Mouse (Mus musculus) limb, embryonic 12.5 days (tissue): ENCODE measurements around the gene Bcl2. TPM values are rescaled to one million over a fixed set of nuclear protein-coding genes. Genes with fewer than 3 reads are reported as not detected.
A peak's percentile ranks its signal among the peaks of the same experiment; 100 is the strongest.

ENCODE experiments used
- ATAC-seq: fragments of 200-750 bp; cut with Nextera tagmentation; 2 replicates; pipeline ENCODE4 v1.8.0; 2017; ENCODE audit warnings: low read depth, moderate TSS enrichment; ENCODE audit not compliant: insufficient number of reproducible peaks, insufficient read depth, low FRiP score, low TSS enrichment
- H3K27ac ChIP-seq: fragments of 300-500 bp; sonication (generic); 2 replicates; pipeline ENCODE4 v1.5.1; 2016; ENCODE audit warnings: mild to moderate bottlenecking, moderate library complexity
- H3K27me3 ChIP-seq: fragments of 300-500 bp; sonication (generic); 2 replicates; pipeline ENCODE4 v1.6.1; 2016; ENCODE audit warnings: mild to moderate bottlenecking, moderate library complexity
- H3K36me3 ChIP-seq: fragments of 300-500 bp; sonication (generic); 2 replicates; pipeline ENCODE4 v1.6.1; 2016; ENCODE audit warnings: mild to moderate bottlenecking, moderate library complexity
- H3K4me1 ChIP-seq: fragments of 300-500 bp; sonication (generic); replicated peaks from 2 replicates; pipeline ENCODE4 v1.6.1; 2016
- H3K4me2 ChIP-seq: fragments of 300-500 bp; sonication (generic); 2 replicates; pipeline ENCODE4 v1.6.1; 2016; ENCODE audit warnings: mild to moderate bottlenecking, moderate library complexity
- H3K4me3 ChIP-seq: fragments of 300-500 bp; sonication (generic); replicated peaks from 2 replicates; pipeline ENCODE4 v1.5.1; 2016; ENCODE audit warnings: mild to moderate bottlenecking
- H3K9ac ChIP-seq: fragments of 300-500 bp; sonication (generic); replicated peaks from 2 replicates; pipeline ENCODE4 v1.6.1; 2016; ENCODE audit warnings: mild to moderate bottlenecking, moderate library complexity
- H3K9me3 ChIP-seq: fragments of 300-500 bp; sonication (generic); 2 replicates; pipeline ENCODE4 v1.6.1; 2016; ENCODE audit warnings: mild to moderate bottlenecking, moderate library complexity
- WGBS: fragments of 180-500 bp; shearing (Covaris S2); methylation state at CpG from one replicate; pipeline ENCODE4 v1.1.7; 2016; 5-methylcytosine and 5-hydroxymethylcytosine counted together
- polyA plus RNA-seq: library from polyadenylated mRNA; unstranded; fragments of >200 nt; fragmentation: Nextera tagmentation; extraction: Ambion mirVana; gene quantifications from 2 replicates; pipeline ENCODE4 v1.2.1, GENCODE M21; 2016

The Bcl2 gene
- polyA plus RNA-seq = 27.5 and 30.6 TPM in 2 replicates

DNA sequence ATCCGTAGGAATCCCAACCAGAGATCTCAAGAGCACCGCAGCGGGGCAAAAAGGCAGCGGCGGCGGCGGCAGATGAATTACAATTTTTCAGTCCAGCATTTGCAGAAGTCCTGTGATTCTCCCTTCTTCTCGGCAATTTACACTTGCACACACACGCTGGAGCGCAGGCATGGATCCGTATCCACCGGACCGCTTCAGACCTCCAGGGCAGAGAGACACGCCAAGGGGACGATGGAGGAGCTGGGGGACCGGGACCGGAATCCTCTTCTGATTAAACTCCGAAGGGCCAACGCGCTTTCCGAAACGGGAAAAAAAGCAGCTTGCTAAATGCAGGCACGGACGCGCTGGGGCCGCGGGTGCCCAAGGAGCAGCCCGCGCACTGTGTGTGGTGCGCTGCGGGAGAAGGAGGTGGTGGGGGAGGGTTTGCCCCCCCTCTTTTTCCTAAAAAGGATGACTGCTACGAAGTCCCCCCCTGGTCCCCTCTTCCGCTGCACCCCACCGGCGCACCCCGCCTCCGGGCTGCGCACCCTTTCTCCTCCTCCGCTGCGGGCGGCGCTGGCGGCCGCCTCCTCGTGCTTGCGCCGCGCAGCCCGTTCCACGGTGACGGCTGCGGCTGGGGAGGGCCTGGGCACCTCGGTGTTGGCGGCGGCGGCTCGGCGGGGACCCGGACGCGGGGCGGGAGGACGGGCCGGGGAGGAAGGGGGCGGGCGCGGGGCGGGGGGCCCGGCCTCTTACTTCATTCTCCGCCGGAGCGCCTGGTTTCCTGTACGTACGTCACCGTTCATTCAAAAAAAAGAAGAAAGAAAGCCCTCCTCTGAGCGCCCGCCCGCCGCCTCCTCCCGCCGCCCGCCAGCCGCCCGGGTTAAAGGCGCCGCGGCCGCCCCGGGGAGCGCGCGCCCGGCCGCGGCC is at the start of gene Bcl2:
TSS of gene Bcl2 (minus strand) at position 654 of the 909 bp plus-strand sequence.
- under 1% methylated on average over 49 of the region's 95 CpGs for WGBS
- H3K9me3 ChIP-seq = no peaks in the 10 kb centered on the region
- peak within 1 kb of the TSS; percentile 87 for H3K4me2 ChIP-seq
- ATAC-seq = peak; percentile 81
- peak within 1 kb of the TSS; percentile 87 for H3K9ac ChIP-seq
- H3K27ac ChIP-seq = peak within 1 kb of the TSS; percentile 95
- H3K4me3 ChIP-seq = peak within 1 kb of the TSS; percentile 73
- no peaks in the 10 kb centered on the region; the same call in 1 of the 2 replicates for H3K27me3 ChIP-seq
- H3K36me3 ChIP-seq = no peaks in the 10 kb centered on the region
- peaks cover 29% of the 10 kb centered on the region for H3K4me1 ChIP-seq

DNA sequence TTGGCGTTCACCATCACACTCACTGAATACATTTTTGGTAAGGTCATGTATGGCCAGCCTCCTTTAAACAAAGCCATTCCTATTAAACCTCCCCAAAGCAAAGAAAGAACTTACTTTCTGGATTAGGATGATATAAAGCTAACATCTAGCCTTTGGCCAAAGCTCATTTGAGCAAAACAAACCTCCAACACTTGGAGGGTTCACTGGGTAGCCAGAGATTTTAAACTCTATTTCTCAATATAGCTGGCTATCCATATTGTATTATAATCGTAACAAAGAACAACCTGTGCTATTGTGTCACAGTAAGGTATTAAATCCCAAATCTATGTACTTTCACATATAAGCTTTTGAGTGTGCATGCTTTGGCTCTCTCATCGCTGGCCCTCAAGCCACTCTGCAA is 46.7 kb upstream of the Bcl2 start:
- no peak overlapping the region for H3K27ac ChIP-seq
- no peaks in the 10 kb centered on the region for H3K27me3 ChIP-seq
- ATAC-seq = no peak
- H3K4me3 ChIP-seq = no peak overlapping the region
- H3K9ac ChIP-seq = no peak overlapping the region
- H3K36me3 ChIP-seq = peaks cover 19% of the 10 kb centered on the region
- H3K4me2 ChIP-seq = no peak overlapping the region
- H3K9me3 ChIP-seq = no peaks in the 10 kb centered on the region
- 91% methylated on average over 3 of the region's 3 CpGs for WGBS
- H3K4me1 ChIP-seq = peaks cover 13% of the 10 kb centered on the region

DNA sequence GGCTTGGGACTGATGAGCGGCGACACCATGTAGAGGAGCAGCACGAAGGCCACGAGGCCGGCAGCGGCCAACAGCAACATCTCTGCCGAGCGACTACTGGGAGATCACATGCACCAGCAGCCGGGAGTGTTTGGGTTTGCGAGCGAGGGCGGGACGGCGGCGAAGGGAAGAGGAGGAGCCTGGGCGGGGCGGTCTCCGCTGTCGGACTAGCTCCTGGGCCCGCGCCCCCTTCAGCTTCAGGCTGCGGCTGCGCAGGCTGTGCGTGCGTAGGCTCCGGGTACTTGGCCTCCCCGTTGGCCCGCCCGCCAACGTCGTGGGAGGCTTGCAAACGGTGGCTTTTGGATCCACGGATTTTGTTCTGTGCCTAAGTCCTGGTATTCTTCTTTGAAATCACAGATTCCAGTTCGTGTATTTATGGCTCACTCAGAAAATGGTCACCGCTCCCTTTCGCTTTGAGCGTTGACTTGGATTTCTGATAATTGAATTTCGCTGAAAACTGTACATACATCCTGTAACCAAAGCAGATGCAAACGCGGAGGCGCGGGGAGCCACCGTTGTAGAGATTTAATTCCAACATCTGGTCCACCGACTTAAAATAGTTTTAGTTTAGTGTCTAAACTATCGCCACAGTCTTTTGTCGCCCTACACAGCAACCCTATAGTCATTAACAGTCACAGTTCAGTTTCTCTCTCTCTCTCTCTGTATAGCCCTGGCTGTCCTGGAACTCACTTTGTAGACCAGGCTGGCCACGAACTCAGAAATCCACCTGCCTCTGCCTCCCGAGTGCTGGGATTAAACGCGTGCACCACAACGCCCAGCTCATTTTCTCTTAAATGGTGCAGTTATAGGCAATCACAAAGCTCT is 45.7 kb upstream of the Bcl2 start, which contains the start of gene Kdsr:
TSS of gene Kdsr (minus strand) at position 156 of the 864 bp plus-strand sequence.
- Histone ChIP-seq H3K4me2 (peak within 1 kb of the TSS; percentile 96), H3K4me1 (peaks cover 13% of the 10 kb centered on the region), H3K4me3 (peak within 1 kb of the TSS; percentile 76), H3K36me3 (peaks cover 10% of the 10 kb centered on the region), H3K9me3 (no peaks in the 10 kb centered on the region), H3K27ac (peak within 1 kb of the TSS; percentile 91), H3K9ac (peak within 1 kb of the TSS; percentile 67), H3K27me3 (no peaks in the 10 kb centered on the region)
- 4% methylated on average over 51 of the region's 51 CpGs for WGBS
- ATAC-seq = peak; percentile 99

DNA sequence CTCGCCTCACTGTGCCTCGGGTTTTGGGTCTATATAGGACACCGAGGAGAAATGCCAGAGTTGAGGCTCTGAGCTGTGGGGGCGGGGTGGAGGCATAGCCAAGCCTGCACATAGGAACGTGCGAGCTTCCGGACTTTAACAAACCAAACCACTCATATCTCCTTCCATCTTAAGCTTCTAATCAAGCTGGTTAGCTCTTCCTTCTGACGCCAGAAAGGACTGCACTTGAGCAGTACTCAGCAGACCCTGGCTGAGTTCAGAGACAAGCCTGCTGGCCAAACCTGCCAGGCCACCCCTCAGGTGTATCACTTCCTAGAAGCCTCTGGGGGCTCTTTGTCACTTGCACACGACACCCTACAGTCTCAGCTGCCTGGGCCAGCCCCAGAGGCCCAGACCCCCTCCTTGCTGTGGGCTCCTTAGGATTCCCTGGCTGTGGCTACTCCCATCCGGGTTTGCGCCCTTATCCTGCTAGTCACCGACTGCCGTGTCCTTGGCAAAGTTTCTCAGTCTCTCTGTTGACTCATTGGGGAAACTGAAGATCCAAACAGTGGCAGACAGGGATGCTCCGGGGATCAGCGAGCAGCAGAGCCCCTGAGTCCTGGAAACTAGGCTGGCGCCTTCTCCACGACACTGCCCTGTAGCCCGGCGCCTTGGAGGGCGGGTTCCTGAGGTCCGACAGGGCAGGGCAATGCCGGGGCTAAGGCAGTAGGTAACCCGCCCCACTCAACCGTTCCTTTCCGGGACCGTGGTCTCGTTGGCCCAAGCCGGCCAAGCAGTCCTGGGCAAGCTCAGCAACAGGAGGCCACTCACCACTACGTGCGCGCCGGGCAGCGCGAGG is 44.9 kb upstream of the Bcl2 start:
- H3K9ac ChIP-seq = peak overlapping the region; percentile 67
- peak; percentile 76 for ATAC-seq
- 3% methylated on average over 34 of the region's 34 CpGs for WGBS

DNA sequence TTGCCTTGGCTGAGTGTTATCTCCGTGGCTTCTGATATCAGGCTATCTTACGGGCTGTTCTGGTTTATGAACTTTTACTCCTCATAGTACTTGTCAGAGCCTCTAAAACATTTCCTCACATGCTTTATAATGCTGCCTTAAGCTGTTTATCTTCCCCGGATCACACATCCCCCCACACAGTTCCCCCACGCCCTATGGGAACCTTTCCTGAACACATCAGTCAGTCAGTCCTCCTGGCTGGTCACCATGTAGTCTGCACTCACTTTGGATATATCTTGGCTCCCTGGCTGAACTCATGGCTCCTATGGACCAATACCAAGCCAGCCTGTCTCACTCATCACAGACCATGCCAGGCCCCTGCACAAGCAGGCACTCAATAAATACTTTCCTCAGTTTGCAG is 42.6 kb upstream of the Bcl2 start:
- peaks cover 13% of the 10 kb centered on the region for H3K4me1 ChIP-seq
- no peak for ATAC-seq
- H3K27ac ChIP-seq = no peak overlapping the region
- no peak overlapping the region for H3K4me3 ChIP-seq
- no peak overlapping the region for H3K4me2 ChIP-seq
- WGBS = 81% methylated on average over 4 of the region's 4 CpGs
- peaks cover 8% of the 10 kb centered on the region; the same call in 1 of the 2 replicates for H3K36me3 ChIP-seq
- no peaks in the 10 kb centered on the region for H3K27me3 ChIP-seq
- no peak overlapping the region for H3K9ac ChIP-seq
- H3K9me3 ChIP-seq = no peaks in the 10 kb centered on the region

More for the DNA sequence above, 44.9 kb upstream of the Bcl2 start:
- Histone ChIP-seq H3K4me2 (peak overlapping the region; percentile 96), H3K9me3 (no peaks in the 10 kb centered on the region), H3K36me3 (peaks cover 9% of the 10 kb centered on the region), H3K27me3 (no peaks in the 10 kb centered on the region), H3K4me1 (peaks cover 13% of the 10 kb centered on the region), H3K27ac (peak overlapping the region; percentile 83), H3K4me3 (peak overlapping the region; percentile 76)

DNA sequence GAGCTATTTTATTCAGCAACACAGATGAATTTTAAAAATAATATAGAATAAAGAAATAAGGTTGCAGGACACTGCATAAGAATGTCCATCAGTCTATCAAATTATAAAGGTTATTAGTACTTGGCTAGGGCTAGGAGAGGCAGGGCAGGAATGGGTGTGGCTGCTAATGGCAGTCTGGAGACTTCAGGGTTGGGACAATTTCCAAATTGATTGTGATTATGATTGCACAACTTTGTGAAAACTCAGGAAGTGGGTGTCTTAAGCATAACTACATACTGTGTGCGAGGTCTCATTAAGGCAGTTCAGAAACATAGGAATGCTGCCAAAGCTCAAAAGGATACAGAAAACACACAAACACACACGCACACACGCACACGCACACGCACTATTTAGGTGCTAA is 37.9 kb upstream of the Bcl2 start:
- Histone ChIP-seq H3K9ac (no peak overlapping the region), H3K27ac (no peak overlapping the region), H3K36me3 (peaks cover 15% of the 10 kb centered on the region), H3K4me1 (no peaks in the 10 kb centered on the region), H3K27me3 (no peaks in the 10 kb centered on the region), H3K4me3 (no peak overlapping the region), H3K4me2 (no peak overlapping the region), H3K9me3 (no peaks in the 10 kb centered on the region)
- WGBS = 95% methylated on average over 5 of the region's 5 CpGs
- no peak for ATAC-seq

DNA sequence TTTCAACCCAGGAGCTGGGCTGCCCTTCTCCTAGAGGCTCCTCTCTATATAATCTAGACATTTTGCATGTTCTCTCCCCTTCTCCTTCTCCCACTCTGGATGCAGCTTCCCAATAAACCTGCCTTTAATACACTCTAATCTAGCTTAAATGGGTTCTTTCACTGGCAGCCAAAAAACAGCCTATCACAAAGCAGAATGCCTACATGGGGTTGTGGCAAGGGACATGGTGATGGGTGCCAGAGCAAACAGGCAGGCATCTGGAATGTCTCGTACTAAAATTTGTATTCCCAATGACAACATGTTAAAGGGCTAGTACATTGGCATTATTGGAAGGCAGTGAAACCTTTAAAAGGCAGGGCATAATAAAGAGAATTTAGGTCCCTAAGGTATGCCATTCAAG is 36.6 kb upstream of the Bcl2 start:
- H3K27me3 ChIP-seq = no peaks in the 10 kb centered on the region
- no peak for ATAC-seq
- H3K9ac ChIP-seq = no peak overlapping the region
- WGBS = 85% methylated on average over 1 of the region's 1 CpGs
- H3K4me2 ChIP-seq = no peak overlapping the region
- H3K9me3 ChIP-seq = no peaks in the 10 kb centered on the region
- H3K36me3 ChIP-seq = peaks cover 28% of the 10 kb centered on the region
- no peak overlapping the region for H3K27ac ChIP-seq
- no peak overlapping the region for H3K4me3 ChIP-seq
- no peaks in the 10 kb centered on the region for H3K4me1 ChIP-seq

DNA sequence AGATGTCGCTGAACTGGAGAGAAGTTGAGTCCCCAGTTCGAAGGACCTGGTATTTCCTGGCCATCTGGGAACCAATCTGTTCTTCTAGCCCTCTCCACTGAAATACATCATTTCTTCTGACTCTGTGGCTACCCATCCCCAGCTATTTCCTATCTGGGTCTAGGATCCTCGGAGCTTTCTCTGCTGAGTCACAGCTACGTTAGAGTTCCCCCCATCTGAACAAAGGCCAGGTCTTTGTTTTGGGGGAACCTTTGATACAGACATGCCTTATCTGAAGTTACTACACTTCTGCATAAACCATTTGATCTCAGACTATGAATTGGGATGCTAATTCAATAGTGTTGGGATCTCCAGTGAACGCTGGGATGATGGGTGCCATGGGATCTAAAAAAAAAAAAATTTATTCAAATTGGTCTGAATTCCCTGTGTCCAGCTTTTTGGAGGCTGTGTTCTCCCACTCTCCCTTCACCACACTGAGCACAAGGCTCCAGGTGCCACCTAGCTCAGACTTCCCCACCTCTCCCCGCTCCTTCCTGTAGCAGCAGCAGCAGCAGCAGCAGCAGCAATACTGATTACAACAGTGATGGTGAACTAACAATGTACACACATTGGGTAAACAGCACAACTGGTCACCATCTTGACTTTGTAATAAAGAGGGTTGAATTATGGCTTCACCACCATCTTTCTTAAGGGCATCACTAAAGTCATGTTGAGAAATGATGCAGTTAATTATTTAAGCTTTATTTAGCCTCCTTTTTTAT is 34.7 kb upstream of the Bcl2 start:
- H3K27ac ChIP-seq = no peak overlapping the region
- peaks cover 24% of the 10 kb centered on the region for H3K36me3 ChIP-seq
- H3K27me3 ChIP-seq = no peaks in the 10 kb centered on the region
- WGBS = 88% methylated on average over 6 of the region's 6 CpGs
- H3K9ac ChIP-seq = no peak overlapping the region
- ATAC-seq = no peak
- H3K4me1 ChIP-seq = no peaks in the 10 kb centered on the region
- no peak overlapping the region for H3K4me2 ChIP-seq
- no peak overlapping the region for H3K4me3 ChIP-seq
- no peaks in the 10 kb centered on the region for H3K9me3 ChIP-seq

DNA sequence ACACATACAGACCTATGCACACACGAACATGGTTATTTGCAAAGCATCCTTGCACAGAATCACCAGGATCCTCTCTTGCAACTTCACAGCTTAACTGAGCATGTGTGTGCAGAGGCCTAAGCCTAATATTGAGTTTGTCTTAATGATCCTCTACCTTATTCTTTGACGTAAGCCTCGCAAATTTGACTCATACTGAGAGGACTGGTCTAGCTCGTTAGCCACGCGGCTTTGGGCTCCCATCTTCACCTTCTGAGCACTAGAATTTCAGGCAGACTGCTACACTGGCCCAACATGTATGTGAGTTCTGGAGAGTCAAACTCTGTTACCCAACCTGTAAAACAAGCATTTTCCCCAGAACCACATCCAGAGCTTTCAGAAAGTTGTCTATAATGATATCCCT is 28.9 kb upstream of the Bcl2 start:
- Histone ChIP-seq H3K4me2 (no peak overlapping the region), H3K9me3 (no peaks in the 10 kb centered on the region), H3K27me3 (no peaks in the 10 kb centered on the region), H3K4me3 (no peak overlapping the region), H3K9ac (no peak overlapping the region), H3K36me3 (peaks cover 46% of the 10 kb centered on the region), H3K27ac (no peak overlapping the region), H3K4me1 (no peaks in the 10 kb centered on the region)
- no peak for ATAC-seq
- 67% methylated on average over 6 of the region's 6 CpGs for WGBS

DNA sequence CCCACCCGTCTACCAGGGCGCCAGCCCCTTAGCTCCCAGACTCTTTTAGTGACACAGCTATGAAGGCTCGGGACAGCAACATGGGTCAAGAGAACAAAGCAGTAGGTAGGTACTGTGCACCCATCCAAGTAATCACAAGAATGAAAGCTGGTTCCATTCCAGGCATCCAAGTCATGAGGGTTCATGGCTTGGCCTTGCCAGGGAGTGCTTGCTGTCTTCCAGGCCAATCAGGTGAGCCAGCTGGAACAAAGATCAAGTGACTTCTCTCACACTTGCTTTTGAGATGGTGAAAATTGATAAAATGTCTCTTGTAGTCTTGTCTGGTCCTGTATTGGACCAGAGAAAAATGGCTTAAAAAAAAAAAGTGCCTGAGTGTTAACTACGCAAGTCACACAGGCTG is 26.7 kb upstream of the Bcl2 start:
- Histone ChIP-seq H3K4me1 (no peaks in the 10 kb centered on the region), H3K9ac (no peak overlapping the region), H3K27me3 (no peaks in the 10 kb centered on the region), H3K4me2 (no peak overlapping the region), H3K4me3 (no peak overlapping the region), H3K36me3 (peaks cover 26% of the 10 kb centered on the region; the same call in 1 of the 2 replicates), H3K9me3 (no peaks in the 10 kb centered on the region), H3K27ac (no peak overlapping the region)
- WGBS = 89% methylated on average over 4 of the region's 4 CpGs
- ATAC-seq = no peak
